Mouse (Mus musculus) adrenal gland, postnatal 14 days (tissue): ENCODE results near the gene Gbe1. TPM values are rescaled to one million over a fixed set of nuclear protein-coding genes. Genes with fewer than 3 reads are reported as not detected.

ENCODE experiments used
- DNase-seq: peaks from one replicate; pipeline ENCODE4 v3.0.0; 2021; ENCODE audit warnings: mixed read lengths
- long read RNA-seq, 2 experiments: library from polyadenylated mRNA; stranded (forward); transcript quantifications; one replicate each; pipeline ENCODE4 v2.0.0; 2021
- total RNA-seq: library from RNA; stranded (reverse); gene quantifications from 2 replicates; pipeline ENCODE4 v1.2.3, GENCODE M21; 2021

Gbe1 gene
- 57.7 and 65.3 TPM in 2 replicates for total RNA-seq
- long read RNA-seq, experiment 1, partial matches to known transcripts: 5 of 50 reads
- long read RNA-seq, experiment 1, other reads (novel, unspliced or antisense): 44 of 50 reads
- long read RNA-seq, experiment 2, partial matches to known transcripts: 2 of 35 reads
- long read RNA-seq, experiment 2, other reads (novel, unspliced or antisense): 33 of 35 reads

DNA sequence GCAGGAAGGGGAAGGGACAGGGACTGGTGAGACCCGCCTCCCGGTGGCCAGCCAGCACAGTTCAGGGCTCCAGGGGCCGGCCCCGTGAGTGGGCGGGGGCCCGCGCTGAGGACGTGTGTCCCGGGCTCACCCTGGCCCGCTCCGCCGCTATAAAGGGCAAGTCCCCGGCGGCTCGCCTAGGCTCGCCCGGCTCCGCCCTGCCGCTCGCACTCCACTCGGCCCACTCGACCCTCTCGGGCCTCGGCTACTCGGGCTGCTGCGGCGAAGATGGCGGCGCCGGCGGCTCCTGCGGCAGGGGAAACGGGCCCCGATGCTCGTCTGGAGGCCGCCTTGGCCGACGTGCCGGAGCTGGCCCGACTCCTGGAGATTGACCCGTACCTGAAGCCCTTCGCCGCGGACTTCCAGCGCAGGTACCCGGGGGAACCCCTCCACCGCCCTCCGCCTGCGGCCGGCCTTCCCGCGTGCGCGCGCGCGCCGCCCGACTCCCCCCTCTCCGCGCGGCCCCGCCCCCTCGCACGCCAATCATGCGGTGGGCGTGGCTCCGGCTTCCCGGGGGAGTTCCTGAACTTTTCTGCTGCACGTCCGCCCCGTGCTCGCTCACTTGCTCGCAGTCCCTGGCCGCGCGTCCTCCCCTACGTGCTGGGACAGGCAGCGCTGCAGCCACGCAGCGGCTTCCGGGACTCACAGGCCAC is at the start of gene Gbe1:
Gene Gbe1 (plus strand): TSS at position 64 of the 692 bp plus-strand sequence.
- peak; percentile 97 for DNase-seq

DNA sequence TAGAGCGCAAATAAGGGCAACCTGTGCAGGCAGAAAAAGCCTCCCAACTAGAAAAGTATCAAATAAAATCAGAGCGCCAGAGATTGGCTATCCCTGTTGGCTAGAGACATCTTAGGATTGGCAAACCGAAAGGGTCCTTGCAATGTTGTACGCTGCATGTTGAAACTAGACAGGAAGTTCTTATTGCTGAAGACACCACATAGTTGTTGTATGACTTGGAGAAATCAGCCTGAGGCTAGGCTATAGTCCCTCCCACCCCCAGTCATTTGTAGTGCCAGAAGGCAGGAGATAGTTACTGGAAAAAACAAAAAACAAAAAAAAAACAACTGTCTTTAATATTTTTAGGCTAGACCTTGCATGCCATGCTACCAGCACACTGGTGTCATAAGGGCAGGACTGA is 3.1 kb upstream of the Gbe1 start:
- no peak for DNase-seq

DNA sequence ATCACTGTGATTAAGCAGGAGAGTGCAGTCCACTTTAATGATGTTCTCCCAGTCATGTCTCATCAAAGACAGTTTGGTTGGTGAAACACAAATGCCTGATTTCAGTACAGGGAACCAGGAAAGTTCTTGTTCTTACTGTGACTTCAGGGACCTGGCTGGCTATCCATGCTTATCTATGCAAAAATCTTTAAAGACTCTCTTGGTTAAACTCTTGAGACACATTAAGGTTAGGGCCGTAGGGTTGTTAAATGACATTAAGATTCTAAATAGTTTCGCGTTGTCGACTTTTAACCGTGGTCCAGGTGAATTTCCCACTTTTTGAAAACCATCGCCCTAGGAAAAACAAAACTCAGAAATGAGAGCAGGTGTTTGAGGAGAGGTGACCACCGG is 258 bp upstream of the Gbe1 start:
- DNase-seq: no peak

DNA sequence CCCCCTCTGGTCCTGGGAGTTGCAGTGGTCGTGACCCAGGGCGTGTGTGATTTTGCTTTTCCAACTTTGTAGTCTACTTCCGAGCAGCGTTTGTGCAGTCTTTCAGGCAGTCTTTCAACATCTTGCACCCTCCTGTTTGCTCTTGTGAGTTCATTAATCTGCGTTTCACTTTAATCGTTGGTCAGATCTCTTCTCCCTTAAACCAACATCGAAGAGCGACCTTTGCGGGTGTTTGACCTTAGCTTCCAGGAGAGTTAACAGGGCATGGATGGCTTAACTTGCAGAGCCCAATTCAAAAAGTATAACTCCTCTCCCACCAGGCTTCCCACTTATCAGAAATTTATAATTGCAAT is 805 bp downstream of the Gbe1 start:
- no peak for DNase-seq

DNA sequence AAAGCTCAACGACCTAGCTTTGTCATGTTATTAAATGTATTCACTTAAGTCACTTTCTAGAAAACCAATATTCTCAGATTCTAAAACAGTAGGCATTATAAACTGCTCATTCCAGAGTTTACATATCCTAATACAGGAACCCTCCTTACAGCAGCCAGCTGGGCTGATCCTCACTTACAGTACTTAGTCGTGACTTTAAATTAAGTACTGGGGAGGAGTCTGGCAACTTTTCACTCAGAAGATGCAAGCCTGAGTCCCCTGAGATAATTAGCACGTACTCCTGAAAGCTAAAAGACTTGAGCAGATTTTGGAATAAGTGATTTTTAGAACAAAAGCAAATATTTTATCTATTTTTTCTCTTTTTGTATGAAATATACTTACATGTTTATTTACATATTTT is 1.5 kb downstream of the Gbe1 start:
- no peak for DNase-seq

DNA sequence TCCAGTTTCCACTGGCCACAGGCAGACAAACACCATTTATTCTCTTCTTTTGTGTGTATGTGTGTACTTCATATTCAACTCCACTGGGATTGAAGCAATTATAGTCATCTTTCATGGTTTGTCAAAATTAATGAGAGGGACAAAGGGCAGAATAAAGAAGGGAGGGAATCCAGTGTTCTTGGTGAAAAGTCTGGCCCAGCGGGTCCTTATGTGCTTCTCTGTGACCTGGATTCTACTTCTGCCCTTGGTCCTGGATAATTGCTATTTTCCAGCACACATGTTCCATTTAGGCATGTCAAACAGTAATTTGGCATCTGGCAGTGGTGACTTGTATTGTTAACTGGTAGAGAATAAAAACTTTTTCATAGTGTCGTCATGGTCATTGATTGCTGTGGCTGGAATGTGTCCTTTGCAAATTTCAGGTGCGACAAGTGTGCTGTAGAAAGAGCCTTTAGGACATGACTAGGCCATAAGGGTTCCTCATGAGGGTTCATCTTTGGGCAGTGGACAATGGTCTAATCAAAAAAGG is 2.2 kb downstream of the Gbe1 start:
- DNase-seq: no peak

DNA sequence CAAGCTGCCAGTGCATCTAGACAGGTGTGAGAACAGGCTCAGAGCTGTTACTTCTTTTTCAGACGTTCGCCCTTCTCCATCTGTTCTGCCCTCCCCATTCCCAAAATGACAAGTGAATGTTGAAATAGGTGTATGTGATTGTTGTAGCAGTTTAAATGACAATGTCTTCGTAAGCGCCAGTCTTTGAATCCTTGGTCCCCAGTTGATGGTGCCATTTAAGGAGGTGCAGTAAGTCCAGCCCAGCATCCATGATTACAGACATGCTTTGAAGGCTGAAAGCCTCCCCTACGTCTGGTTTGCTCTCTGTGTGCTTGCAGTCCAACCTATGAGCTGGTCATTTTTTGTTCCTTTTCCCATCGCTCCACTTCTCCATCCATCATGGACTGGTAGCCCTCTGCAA is 5.6 kb downstream of the Gbe1 start:
- no peak for DNase-seq

DNA sequence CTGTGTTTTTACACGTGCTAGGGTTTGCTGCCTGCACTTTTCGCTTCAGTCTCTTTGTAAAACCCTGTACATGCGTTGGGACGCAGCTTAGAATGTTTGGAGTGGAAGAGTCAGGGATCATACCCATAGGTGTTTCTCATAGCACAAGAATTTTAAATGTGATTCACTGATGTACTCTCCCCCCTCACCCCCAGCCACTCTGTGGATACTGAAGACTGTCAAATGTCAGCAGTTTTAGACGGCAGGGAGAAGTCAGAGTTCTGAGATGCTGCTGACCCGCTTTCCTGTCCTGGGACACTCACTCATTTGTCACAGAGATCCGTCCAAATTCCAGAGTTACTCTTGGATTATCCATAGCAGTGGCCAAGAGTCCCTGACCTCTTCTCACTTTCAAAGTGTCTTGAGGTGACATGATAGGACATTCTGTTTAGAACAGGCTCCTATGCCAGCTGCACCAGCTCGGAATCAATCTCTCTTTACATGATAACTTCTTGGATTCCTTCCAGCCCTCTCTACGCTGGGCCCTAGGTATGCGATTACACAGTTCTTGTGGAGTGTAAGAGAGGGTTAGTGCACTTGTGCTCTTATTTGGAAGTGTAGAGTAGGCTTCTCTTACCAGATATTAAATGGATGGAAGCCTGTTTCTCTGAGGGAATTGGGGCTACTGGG is 7.0 kb downstream of the Gbe1 start:
- no peak for DNase-seq

DNA sequence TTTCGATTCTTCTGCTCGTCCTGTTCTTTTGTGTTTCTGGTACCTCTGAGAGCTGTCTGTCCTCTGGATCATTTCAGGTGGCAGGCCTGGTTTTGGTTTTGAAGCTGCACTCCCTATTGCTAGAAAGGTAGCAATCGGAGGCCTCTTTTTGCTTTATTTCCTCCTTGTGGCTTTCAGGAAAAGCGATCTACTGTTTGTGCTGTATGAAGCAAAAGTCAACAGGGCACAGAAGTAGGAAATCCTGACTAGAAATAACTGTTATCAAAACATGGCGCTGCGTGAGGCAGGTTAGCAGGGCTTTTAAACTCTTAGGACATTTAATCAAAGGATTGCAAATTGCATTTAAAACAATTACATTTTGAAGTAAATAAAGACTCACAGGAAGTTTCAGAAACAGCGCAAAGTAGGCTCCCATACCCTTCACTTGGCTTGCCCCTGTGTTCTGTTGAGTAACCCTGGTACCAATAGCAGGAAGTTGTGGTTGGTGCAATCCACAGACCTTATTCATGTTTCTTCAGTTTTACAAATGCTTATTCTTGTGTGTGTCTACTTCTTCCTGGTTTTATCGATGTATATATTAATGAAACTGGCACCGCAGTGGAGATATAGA is 12.7 kb downstream of the Gbe1 start:
- DNase-seq: no peak

DNA sequence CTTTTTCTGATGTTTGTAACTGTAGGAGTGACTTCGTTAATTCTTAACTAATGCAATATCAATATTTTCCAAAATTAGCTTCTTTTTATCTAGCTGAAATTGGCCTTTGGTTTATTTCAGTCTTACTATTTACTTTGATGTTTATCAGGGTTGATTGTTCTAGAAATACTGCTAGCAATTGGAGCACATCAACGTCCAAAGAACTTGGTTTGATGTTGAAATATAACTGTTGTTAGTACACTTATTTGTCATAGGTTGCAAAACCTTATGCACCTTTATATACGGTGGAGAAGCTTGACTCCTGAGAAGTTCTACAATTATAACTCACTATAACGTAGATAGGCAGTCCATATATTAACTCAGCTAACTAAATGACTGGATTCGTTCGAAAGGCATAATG is 14.8 kb downstream of the Gbe1 start:
- no peak for DNase-seq

DNA sequence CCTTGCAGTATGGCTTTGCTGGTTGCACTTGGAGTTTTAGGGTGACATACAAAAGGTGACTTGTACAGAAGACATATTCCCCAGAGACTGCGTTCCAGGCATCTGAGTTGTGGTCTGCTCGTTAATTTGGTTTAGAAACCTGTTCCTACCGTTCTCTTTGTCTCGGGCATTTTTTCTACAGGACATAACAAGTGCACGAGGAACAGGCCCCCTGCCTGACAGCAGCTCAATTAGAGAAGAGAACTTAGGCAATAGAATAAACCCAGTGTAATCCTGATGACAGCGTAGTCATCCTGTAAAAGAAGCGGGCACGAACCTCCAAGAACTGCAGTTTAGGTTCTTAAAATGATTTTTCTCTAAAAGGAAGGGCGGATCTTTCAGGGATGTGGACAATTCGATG is 15.3 kb downstream of the Gbe1 start:
- DNase-seq: no peak

DNA sequence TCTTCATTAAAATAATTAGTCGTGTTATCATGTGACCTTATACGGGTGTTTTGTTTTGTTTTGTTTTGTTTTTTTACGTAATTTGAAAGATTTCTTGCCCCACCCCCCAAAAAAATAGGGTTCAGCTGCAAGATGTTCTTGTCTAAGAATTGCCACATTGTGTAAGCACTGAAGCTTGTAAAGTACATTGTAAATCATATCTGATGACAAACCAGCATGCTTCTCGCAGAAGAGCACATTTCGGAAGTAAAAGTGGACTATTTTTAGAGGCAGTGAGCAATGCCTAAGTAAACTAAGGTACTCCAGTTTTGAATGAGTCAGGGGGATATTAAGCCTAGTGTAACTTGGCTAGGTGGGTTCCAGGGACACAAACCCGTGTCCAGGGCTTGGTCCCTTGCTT is 15.7 kb downstream of the Gbe1 start:
- DNase-seq: no peak

DNA sequence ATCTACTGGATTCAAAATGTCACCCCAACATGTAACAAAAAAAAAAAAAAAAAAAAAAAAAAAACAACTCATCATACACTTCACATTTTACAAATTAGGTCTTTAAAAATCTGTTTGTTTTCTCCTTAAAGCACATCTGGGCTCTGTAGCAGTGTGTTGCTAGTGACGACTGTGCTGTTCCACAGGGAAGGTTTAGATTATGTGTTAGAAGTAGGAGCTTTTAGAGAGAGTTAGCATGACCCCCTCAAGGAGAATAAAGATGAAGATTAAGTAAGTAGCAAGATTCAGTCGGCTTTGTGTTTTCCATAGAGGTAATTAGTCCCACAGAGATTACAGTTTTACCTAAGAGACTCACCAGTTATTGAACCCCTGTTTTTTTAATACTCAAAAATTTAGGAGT is 16.3 kb downstream of the Gbe1 start:
- DNase-seq: no peak

DNA sequence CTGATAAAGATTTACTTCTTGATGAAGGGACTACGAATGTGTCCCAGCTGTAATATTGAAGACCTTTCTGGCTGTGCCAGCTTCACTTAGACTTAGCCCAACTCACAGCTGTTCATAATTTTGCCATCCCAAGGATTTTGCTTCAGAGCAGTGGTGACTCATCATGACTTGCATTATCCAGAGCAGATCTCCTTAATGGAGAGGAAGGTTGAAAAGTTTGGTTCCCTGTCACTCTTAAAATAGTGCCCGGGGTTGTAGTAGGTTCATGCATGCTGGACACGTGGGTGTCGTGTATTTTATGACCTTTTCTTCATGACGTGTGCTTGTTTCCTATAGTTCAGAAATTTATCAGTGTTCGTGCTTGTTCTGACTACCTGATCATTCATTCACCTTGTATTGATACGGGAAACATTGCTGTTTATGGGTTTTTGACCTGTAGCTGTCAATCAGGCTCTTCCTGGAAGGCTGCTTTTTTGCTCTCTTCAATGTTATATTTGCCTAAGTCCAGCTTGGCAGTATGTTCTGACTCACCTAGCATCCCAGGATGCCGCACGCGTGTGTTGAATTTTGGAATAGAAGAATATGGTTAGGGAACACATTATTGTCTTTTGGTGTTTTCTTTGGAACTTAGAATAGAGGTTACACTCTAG is 17.0 kb downstream of the Gbe1 start:
- no peak for DNase-seq

DNA sequence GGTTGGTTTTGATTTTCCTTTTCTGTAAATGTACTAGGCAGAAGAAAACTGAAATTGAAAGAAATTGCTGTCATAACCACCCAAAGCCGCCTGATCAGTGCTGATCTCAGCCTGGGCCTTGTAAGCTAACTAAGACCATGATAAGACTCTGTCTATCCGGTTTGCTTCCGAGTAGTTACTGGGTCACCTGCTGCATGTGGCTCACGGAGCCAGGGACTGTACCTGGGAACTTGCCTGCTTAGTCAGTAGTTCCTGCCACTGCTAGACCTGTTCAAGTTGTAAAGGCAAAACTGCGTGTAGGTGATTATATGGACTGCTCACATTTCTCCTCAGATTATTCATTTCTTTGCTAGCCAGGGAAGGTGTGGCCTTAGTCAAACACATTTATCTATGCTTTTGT is 21.1 kb downstream of the Gbe1 start:
- no peak for DNase-seq

DNA sequence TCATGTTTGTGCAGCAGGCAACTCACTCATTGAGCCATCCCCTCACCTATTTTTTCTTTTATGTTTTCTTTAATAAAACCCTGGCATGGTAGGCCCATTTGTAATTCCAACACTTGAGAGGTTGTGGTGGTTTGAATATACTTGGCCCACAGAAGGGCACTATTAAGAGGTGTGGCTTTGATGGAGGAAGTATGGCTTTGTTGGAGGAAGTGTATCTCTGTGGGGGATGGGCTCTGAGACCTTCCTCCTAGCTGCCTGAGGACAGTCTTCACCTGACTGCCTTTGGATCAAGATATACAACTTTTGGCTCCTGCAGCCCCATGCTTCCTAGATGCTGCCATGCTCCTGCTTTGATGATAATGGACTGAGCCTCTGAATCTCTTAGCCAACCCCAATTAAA is 21.7 kb downstream of the Gbe1 start:
- no peak for DNase-seq

DNA sequence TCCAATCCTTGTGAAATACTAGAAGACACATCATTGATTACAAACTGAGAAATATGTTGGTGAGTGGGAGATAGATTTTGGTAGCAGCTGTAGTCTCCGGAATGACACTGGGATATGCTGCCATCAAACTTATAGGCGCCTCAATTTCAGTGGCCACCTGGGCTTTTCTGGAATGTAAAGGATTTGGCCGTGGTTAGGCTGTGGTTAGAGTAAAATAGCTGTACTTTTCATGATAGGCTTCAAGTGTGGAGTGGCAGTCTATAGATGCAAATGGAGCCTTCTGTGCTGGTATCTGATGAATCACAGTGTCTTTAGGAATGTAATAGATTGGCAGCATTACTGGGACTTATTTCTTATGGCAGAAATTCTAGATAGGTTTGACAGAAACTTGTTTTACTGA is 23.9 kb downstream of the Gbe1 start:
- no peak for DNase-seq

DNA sequence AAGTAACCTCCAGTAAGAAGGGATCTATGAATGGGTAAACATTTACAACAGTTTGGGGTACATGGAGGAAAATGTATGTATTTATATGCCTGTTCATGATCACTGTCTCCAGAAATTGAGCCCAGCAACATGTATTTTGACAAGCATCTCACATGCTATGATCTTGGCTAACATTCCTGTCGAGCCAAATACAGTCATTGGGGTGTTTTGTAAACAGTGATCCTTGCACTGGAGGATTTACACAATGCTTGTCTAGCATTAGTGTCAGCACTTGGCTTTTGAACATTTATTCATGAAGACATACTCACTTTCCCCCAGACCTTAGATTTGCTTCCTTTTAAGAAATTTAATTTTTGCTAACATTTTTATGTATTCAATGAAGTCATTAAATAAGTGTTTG is 30.7 kb downstream of the Gbe1 start:
- no peak for DNase-seq

DNA sequence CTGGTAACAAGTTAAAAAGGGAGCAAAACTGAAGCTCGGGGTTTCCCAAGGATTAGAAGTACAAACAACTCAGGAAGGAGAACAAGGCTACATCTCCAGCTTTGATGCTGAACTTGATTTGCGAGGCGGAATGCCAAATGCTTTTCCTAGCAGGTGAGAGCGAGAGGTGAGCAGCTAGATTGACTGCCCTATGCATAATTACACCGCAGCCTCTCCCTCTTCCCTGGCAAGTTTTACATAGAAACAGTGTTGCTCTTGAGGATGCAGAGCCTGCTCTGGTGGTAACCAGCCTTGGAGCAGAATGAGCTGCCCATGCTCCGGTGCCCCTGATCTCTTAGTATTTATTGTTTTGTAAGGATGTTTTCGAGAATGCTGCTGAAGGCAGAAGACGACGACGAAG is 31.9 kb downstream of the Gbe1 start:
- DNase-seq: no peak

DNA sequence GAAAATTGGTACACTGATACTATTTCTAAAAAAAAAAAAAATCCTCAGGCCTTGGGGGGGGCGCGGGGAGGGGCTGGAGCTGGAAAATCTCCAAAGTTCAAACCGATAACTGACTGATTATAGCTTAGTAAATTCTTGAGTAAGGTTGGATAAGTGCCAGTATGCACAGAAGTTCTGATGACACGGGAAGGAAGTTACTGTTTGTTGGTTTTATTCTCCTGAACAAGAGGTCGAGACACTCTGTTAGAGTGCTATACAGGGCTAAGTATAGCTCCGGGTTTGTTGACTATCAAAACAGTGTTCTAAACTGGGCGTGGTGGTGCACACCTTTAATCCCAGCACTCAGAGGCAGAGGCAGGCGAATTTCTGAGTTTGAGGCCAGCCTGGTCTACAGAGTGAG is 36.3 kb downstream of the Gbe1 start:
- DNase-seq: no peak

DNA sequence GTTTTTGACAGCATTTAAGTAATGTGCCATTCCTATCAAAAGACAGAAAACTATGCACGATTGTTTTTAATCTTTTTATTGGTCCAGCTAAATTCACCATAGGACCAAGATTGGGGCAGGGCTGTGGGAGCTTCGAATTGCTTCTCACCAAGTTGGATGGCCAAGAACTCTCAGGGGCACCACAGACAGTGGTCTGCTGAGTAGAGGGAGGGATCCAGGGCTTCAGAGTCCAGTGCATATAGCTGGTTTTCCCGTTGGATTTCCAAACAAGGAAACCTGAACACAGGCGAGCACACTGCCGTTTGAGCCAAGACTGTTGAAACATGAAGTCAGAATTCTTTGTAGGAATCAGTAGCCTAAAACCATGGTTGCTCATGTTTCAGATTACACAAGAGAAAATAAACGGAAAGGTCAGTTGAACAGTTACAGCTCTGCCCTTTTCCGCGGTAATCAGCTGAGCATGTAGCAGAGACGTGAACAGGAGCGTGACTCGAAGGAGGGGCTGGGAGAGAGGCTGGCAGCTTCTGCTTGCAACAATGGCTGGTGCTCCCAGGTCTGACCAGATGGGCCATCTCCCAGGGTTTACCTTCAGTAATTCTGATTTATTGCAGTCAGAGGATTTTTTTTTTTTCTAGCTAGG is 38.0 kb downstream of the Gbe1 start:
- DNase-seq: peak; percentile 65

DNA sequence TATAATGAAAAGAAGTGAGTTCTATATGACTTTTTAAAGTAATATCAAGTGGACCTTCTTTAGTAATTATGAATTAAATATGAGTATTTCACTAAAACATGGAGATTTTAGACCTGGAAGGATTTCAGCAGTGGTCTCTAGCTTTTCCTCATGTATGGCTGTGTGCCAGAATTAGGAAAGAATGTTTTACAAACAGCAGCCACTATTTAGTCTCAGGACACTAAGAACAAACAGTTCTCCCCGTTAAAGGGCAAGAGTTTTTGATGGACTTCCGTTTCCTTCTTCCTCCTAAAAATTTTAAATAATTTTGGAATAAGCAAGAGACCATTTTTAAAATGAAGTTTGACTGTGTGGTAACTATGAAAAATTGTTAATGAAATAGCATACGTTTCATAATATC is 38.8 kb downstream of the Gbe1 start:
- no peak for DNase-seq
